10 mouse cellular contexts compared by ENCODE assay signal in genomic region chr10:93418712-93419234, GRCm38 (mm10). TPM values are rescaled to one million over a fixed set of nuclear protein-coding genes. Genes with fewer than 3 reads are reported as not detected.
DNase-seq lines count a peak whose midpoint lies in the region; TF ChIP-seq lines count a peak whose summit lies in the region.
"Had no signal": no experiment of that assay in that cellular context is flagged by ENCODE, and none has a peak within 500 bp of the region (broad histone marks: within the 10 kb centered on the region; RNA-seq: fewer than 3 reads in every experiment).

No protein-coding gene starts in this region.

- peaks cover 12% of the 10 kb centered on the region for H3K4me1 ChIP-seq in heart, adult 2 months (ENCODE audit: control insufficient read depth, insufficient read depth, low read length)
- peaks cover 25% of the 10 kb centered on the region for H3K4me1 ChIP-seq in brown adipose tissue, adult 24 weeks (ENCODE audit: control insufficient read depth, insufficient read depth, insufficient read length, low read length)
- H3K4me1 ChIP-seq in limb, embryonic 10.5 days: peaks cover 5% of the 10 kb centered on the region; the same call in 1 of the 2 replicates
- H3K4me1 ChIP-seq: limb, embryonic 12.5 days had no signal

- peak; percentile 58 to 64 for DNase-seq in heart, adult 2 months
- no peak for DNase-seq in heart, postnatal 4 days
- DNase-seq in kidney, adult 11 months: peak; percentile 39
- no peak for DNase-seq in limb, embryonic 10.5 days (ENCODE audit: low spot score)
- DNase-seq in cerebellum, adult 9-10 months: no peak
- no peak for DNase-seq in gastrocnemius, postnatal 25 days

- TF ChIP-seq EP300 in heart, adult 2 months (IDR thresholded peaks at IDR 0.05; ENCODE audit: insufficient read depth, low read depth, low read length): no peak

- no peaks in the 10 kb centered on the region for H3K27me3 ChIP-seq in heart, adult 2 months (ENCODE audit: control insufficient read depth, insufficient read depth, low read length)
- H3K27me3 ChIP-seq in limb, embryonic 10.5 days (ENCODE audit: low read depth, poor library complexity, severe bottlenecking): no peaks in the 10 kb centered on the region
- H3K27me3 ChIP-seq: limb, embryonic 12.5 days had no signal

- H3K36me3 ChIP-seq in heart, adult 2 months (ENCODE audit: control insufficient read depth, insufficient read depth, low read length): peaks cover 2% of the 10 kb centered on the region; the same call in 1 of the 2 replicates
- no peaks in the 10 kb centered on the region for H3K36me3 ChIP-seq in limb, embryonic 10.5 days
- H3K36me3 ChIP-seq: limb, embryonic 12.5 days had no signal

- no peak overlapping the region for H3K4me3 ChIP-seq in heart, adult 2 months
- H3K4me3 ChIP-seq in brown adipose tissue, adult 24 weeks (ENCODE audit: insufficient read depth, low read depth, low read length): no peak overlapping the region
- H3K4me3 ChIP-seq in limb, embryonic 10.5 days: no peak overlapping the region
- H3K4me3 ChIP-seq: layer of hippocampus, adult 2 months; limb, embryonic 12.5 days; megakaryocyte, embryonic 14.5 days had no signal

- H3K79me2 ChIP-seq in heart, adult 2 months (replicated peaks; ENCODE audit: control insufficient read depth, insufficient read depth, low read length): no peaks in the 10 kb centered on the region

- H3K27ac ChIP-seq in heart, adult 2 months: peak overlapping the region; percentile 86
- peak overlapping the region; percentile 92 for H3K27ac ChIP-seq in brown adipose tissue, adult 24 weeks (replicated peaks; ENCODE audit: low read depth, low read length)
- H3K27ac ChIP-seq in limb, embryonic 10.5 days: peak overlapping the region; percentile 46; the same call in 1 of the 2 replicates
- H3K27ac ChIP-seq: layer of hippocampus, adult 2 months had no signal

- intact Hi-C loops in heart, adult 2 months (cut with DNase I): no loop called here

- TF ChIP-seq CTCF in heart, adult 2 months (IDR thresholded peaks at IDR 0.05): no peak

- 43% methylated on average over 13 of the region's 13 CpGs for WGBS in heart, adult 2 months
- 90% methylated on average over 13 of the region's 13 CpGs for WGBS in limb, embryonic 10.5 days

- H3K9ac ChIP-seq in heart, adult 2 months (ENCODE audit: low read depth, low read length): no peak overlapping the region
- H3K9ac ChIP-seq: limb, embryonic 12.5 days had no signal

- no peak for TF ChIP-seq POLR2A in heart, adult 2 months (IDR thresholded peaks at IDR 0.05; ENCODE audit: insufficient read depth, low read depth, low read length)

- H3K9me3 ChIP-seq in limb, embryonic 10.5 days (replicated peaks): no peaks in the 10 kb centered on the region
- H3K9me3 ChIP-seq: limb, embryonic 12.5 days had no signal

RNA-seq across cellular contexts. Expression of gene Lta4h, which starts 34.4 kb away (rescaled TPM):
- total RNA-seq in heart, adult 2 months (2021): 10 to 100 TPM; 31.1 to 36.1 TPM
- 25.5 and 30.5 TPM in 2 replicates for polyA plus RNA-seq in heart, adult 2 months (2012; rRNA removed)
- total RNA-seq in heart, postnatal 4 days (2021): 100 to 1,000 TPM in 1 of 2 experiments, 10 to 100 TPM in 1; 99.3 to 109 TPM
- 22.9 and 37.5 TPM in 2 replicates for polyA plus RNA-seq in brown adipose tissue, adult 24 weeks (2012; ENCODE audit: insufficient read depth, insufficient read length, missing spikeins)
- polyA plus RNA-seq in limb, embryonic 10.5 days (2016; fragmentation: Nextera tagmentation; extraction: Ambion mirVana): 147 and 157 TPM in 2 replicates
- total RNA-seq in gastrocnemius, postnatal 25 days (2021): 10 to 100 TPM; 18.3 to 26.9 TPM

Comparison
In these comparisons a context has a peak if more than half of its experiments do, and no peak if none do; other contexts are left out.
1. DNase-seq: peak in heart, adult 2 months (2 of 2) and kidney, adult 11 months (single experiment); none in heart, postnatal 4 days (single experiment), limb, embryonic 10.5 days (single experiment), cerebellum, adult 9-10 months (single experiment) and gastrocnemius, postnatal 25 days (single experiment).
2. Peak in every context shown above with its lines, with median percentiles within 50 percentile points of each other: H3K27ac ChIP-seq.